Mouse (Mus musculus): Measurements from ENCODE around the gene Vegfd.

Gene Vegfd

DNA sequence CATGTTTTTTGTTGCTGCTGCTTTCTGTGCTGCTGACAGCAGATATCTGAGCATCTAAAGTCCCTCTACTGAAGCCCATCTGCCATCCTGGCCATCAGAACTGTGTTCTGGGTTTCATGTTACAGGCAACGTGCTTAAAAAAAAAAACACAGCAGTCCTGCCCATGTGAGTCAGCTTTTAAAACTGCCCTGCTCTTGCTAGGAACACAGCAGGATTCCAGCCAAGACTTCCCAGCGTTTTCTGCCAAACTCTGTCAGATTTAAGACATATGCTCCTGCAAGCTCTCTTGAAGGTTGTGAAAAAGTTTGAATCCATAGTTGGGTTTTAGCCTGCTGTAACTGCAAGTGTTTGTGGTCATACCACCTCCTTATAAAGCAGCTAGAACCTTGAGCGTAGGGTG, at the start of gene Vegfd:
Gene Vegfd (plus strand): TSS at position 298 of the 400 bp plus-strand sequence.
- DNase-seq (ENCODE audit: low spot score in 2 of 2), result peak; percentile 56 to 64

DNA sequence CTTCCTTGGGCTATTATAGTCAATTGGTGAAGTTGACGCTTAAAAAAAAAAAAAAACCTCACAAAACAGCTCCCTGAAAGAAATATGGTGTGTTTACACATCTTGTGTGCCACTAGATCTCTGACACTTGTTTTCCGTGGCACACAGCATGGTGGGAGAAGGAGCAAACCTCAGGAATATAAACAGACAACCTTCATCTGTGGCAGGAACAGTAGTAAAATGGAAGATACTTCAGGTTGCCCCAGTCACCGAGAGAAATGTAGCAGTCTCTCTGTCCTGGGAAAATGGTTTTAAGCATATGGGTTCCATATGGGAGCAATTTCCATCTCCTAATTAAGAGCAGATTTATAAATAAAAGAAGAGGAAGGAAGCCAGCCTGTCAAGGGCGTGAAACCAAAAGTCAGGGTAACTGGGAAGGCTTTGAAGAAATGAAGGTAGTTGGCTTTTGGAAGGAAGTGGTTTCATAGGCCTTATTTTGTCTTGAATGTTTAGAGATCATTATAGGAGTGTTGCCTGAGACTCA, 49.7 kb upstream of the Vegfd start:
- DNase-seq (ENCODE audit: low spot score in 2 of 2), result no peak

DNA sequence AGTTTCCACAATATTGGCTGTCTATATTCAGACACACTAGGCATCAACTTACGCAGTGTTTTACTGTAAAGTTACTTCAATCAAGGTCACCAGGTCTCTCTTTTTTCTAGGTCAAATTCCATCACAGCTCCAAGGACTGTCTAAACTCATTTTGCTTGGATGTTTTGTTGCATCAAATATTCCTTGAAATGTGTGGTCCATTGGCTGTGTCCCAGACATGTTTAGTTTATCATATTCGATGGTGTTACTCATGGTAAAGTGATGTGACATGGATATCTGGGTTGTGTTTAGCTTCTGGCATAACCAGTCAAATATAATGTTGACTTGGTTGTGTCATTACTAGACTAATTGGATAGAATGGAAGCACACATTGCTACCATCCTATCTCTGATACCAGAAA, 42.8 kb upstream of the Vegfd start:
- no peak for DNase-seq (ENCODE audit: low spot score in 2 of 2)

DNA sequence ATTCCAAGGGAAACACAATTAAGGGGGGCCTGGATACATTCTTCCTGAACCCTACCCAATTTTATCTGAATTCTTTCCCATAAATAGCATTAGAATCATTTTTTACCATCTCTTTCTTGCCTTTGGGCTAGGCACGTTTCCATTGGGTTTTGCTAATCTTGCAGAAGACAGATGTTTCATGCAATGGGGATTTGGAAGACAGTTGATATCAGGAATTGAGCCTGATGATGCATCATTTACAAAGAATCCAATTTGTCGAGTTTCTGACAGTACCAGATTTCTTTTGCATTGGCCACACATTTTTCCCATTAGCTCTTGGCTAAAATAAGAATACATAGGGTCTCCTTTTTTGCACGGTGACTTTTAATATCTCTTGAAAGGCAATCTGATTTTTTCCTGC, 42.4 kb upstream of the Vegfd start:
- DNase-seq (ENCODE audit: low spot score in 2 of 2), result no peak

DNA sequence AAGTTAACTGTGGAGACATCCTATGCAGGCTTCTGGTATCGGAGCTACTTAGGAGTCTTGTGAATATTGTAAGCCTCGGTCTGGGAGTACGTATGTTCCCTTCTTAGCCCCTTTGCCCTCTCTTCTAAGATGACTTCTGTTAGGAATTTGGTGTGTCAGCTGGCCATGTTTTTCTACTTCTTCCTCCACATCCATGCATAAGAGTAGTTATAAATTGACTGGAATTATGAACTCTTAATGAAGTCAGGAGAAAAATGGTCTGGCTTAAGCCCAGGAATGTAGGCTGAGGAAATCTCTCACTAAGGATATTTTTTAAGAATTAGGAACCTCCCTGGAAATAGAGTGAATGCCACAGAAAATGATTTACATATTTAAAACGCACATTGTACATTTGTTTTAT, 34.6 kb upstream of the Vegfd start:
- no peak for DNase-seq (ENCODE audit: low spot score in 2 of 2)

DNA sequence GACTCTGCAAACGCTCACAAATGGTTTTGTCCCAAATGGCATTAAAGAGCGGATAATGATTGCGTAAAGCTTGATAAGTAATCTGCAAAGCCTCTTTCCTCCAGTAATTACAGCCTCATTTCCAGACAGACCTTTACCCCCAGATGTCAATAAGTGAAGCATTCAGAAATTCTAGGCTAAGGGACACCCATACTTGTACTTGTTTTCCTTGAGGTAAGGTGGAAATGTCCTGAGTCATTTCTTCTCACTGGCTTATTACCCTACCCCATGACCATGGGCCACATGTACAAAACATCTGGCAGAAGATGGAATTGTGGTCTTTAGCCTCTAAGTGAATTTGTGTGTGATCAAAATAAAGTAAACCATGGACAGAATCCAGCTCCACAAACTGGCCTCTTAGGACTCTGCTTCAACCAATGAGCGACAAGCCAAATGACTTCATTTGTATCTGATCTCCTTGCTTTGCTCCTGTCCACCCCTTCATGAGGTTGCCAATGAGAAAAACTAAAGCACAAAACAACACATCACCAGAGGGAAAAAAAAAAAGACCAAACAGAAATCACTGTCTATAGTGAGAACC, 27.7 kb upstream of the Vegfd start:
- no peak for DNase-seq (ENCODE audit: low spot score in 2 of 2)

DNA sequence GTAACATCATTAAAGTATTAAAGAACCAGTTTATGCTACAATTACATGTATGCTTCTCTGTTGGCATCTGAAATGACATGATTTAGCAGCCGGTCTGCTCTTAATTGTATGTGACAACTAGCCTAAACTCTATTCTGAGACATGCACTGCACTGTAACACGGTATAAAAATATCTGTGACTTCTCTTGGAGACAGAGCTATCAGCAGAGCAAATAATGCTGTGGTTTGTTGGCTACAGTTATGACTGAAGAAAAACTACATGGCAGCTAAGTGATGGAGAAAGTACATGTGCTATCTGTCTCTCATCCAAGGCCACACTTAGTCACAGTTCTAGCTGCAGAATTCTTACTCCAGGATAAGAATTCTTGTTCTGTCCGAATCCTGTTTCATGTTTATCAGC, 24.2 kb upstream of the Vegfd start:
- no peak for DNase-seq (ENCODE audit: low spot score in 2 of 2)

DNA sequence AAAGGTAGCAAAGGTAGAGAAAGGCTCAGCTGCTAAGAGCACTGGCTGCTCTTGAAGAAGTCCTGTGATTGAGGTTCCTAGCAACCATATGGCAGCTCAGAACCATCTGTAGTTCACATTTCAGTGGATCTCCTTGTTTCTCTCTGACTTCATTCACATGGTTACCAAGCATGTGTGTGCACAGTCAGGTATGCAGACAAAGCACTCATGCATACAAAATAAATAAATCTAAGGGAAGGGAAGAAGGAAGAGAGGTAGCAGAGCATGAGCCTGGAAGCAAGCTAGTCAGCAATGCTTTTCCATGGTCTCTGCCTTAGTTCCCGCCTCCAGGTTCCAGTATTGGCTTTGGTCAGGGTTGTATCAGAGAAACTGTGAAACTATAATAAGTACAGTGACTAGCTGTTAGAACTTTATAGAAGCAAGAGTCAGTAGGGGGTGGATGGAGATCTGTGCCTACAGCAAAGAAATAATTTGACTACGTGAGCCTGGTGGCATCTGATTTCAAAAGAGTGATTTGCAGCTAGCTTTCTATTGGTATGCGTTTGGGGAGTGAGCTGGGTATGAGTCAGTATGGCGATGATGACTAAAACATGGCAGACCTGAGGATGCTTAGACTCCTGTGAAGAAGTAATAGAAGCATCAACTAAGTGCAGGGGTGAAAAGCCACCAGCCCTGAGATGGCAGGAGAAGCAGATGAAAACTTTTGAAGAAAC, 7.9 kb upstream of the Vegfd start:
- no peak for DNase-seq (ENCODE audit: low spot score in 2 of 2)

DNA sequence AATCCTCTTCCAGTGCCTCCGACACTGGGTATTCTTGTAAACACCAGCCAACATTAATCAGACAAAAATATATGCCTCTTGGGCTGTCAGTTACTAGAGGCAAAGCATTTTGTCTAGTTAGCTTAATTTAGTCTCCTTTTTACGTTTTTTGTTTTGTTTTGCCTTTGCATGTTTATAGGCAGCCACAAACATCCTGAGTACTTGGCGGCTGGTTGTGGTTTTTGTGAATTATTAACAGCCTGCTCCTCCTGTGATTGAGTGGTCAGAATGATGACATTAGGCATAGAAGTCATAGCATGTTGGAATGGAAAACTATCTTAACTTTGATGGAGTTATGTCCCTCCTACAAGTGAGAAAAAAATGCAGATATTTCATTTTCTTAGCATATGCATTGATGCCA, 2.6 kb upstream of the Vegfd start:
- no peak for DNase-seq (ENCODE audit: low spot score in 2 of 2)

DNA sequence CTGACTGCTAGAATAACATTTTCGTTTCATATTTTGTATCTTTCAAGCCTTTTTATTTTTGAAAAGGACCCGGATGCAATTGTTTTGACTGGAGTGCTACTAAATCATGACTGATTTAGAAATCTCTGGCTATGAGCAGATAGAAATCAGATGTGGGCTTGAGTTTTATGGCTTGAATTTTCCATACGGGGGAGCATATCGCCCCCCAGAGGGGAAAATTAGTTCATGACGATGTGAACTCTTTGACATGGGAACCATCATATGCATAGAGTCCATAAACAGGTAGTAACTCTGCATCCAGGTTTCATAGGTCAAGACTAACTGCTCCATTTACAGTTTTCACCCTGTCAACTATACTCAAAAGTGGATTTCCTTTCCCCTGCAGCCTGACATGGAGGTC, 1.4 kb downstream of the Vegfd start:
- DNase-seq (ENCODE audit: low spot score in 2 of 2), result no peak

DNA sequence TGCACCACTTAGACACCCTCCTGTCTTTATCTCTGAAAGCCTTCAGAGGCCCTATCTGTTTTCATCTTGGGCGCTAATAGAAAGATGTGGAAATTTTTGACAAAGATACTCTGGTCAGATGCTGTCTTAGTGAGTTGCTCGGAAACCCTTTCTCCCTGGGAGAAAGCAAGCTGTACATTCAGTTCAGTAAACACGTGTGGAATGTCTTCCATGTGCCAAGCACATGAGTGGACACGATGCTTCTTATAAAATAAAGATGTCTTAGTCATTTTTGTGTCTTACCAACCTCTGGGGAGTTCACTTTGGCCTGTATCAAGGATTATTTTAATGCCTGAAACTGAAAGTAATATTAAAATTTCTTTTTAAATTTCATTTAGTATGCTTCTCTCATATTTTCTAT, 6.5 kb downstream of the Vegfd start:
- DNase-seq (ENCODE audit: low spot score in 2 of 2), result peak; percentile 3 to 10

DNA sequence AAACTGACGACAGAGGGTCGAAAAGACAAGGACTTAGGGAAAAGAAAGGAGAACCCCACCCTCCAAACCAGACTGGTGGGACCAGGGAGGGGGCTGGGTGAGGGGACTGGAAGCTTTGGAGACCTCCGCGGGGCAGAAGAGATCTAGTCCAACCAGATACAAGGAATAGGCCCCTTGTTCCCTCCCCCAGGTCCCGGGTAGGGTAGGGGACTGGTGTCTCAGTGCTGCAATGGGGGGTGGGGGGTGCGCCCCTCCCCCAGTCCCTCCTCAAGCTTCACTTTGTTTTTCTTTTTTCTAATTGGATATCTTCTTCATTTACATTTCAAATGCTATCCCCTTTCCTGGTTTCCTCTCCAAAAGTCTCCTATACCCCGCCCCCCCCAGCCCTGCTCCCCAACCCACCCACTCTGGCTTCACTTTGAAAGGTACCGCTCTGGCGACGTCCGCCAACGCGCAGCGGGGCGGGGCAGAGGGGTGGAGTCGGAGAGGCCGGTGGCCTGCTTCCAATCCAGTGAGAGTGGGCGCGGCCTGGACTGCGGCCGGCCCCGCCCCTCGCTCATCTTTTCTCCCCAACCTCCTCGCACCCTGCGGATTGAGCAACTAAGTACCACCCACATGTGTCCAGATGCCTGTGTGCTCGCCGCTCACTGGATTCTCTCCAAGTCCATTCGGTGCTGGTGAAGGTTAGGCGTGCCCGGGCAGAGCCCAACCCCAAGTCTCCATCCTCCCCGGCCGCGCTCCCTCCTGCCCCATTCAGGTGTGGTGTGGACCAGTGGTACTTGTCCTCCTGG, 8.6 kb downstream of the Vegfd start:
- peak; percentile 63 to 73 for DNase-seq (ENCODE audit: low spot score in 2 of 2)

DNA sequence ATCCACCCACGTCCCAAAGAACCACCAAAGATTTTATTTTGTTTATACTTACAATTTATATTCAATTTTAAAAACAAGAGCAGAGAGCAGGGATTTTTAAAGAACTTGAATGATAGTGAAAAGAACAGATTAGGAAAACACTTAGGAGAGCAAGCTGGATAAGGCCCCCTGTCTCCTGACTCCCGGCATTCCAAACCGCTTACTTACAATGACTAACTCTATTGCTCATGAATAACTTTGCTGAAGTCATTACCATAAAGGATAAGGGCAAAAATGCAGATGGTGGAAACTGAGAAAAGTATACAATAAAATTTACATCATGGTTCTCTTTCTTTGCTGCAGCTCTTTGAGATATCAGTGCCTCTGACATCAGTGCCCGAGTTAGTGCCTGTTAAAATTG, 20.9 kb downstream of the Vegfd start:
- no peak for DNase-seq (ENCODE audit: low spot score in 2 of 2)

DNA sequence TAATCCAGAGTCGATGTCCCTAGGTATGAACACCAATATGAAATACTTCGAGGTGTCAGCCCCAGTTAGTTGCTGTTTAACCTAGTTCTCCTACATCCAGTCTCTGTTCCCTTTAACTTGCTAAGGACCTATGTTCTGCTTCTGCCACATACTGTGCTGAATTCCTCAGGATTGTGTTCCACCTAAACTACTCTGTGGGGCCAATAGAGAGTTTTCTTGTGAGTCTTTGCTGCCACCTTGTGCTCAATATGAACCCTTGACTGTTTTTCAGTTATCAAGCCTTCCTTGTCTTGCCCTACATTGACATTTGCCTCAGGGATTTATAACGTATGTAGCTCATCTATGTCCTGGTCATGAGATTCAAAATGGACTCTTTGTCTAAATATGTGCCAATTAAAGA, 25.3 kb downstream of the Vegfd start:
- DNase-seq (ENCODE audit: low spot score in 2 of 2), result peak in 1 of 2 experiments; percentile 10

DNA sequence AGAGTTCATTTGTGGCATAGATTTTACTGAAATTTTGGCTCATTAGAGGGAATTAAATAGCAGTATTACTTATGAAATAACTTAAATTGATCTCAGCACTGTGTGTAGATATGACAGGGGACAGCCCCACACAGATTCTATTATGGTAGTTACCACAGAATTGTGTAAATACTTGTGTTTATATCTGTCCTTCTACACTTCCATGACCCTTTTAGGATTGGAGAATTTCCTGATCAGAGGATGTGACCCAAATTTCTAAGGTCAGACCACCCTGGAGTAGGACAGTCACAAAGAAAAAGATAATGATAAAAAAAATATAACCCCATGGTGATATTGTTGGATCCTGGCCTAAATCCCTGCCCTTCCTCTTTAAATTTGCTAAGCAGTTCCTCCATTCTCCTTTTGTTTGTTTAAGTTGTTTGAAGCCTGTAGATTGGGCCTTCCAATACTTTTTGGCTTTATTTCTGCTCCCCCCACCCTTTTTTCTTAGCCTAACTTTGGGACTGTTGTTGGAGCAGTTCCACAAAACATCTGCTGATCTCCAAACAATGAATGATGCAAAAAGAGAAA, 32.0 kb downstream of the Vegfd start:
- no peak for DNase-seq (ENCODE audit: low spot score in 2 of 2)

DNA sequence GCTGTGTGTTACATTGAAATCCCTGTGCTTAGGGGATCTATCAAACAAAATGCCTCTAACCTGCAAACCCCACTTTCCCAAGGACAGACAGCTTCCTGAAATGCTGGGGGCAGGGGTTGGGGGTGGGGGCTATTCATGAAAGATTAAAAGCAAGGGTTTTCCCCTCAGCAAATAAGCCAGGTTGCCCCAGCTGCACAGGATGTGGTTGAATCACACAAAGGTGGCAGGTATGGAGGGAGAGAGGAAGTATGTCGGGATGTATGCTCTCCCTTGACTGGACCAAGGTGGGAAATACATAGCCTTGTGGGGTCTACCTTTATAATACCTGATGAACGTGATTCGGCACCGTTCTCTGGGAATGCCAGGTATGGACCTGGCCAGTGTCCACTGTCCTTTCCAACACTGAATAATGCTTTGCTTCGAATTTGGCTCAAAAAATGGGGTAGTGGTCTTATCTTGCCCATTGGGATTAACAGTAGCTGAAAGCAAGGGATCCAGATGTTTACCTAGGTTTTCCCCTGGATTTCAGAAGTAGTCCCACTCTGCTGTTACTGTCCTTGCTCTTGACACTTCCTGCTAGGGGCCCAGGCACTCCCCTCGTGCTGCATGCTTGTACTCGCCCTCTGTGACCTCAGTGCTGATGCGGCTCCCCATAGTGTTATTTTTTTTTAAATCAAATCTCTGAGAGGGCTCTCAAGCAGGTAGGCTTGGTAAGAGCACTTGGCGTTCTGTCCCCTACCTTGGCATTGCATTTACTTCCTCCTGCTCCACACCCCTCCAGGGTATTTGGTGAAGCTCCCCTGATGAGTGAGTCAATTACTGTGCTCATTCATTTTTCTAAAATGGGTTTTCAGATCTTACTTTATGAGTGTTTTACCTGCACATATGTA, 33.2 kb downstream of the Vegfd start:
- no peak for DNase-seq (ENCODE audit: low spot score in 2 of 2)

DNA sequence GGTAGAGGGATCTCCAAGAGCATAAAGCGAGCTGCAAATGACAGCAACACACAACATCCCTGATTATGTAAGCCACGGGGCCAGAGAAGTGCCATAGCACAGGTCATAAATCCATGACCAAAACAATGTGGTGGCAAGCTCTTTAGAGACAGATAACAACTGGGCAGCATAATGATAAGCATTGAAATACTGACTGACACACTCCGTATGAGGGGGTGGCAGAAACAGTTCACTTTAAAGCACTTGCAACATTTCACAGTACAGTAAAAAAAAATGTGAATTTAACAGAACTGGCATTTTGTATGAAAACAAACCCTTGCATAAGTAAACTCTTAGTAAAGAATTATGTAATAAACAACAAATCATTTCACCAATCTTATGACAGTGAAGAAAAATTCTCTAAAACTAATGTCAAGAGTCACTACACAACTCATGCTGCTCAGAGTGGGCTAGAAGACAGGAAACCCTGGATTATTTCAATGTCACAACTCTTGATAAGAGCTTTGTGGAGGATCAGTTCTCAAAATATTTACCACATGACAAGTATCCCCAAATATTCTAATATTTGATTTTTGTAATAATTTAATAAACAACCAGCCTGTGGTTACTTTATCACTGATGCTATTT, 35.2 kb downstream of the Vegfd start:
- DNase-seq (ENCODE audit: low spot score in 2 of 2), result no peak

DNA sequence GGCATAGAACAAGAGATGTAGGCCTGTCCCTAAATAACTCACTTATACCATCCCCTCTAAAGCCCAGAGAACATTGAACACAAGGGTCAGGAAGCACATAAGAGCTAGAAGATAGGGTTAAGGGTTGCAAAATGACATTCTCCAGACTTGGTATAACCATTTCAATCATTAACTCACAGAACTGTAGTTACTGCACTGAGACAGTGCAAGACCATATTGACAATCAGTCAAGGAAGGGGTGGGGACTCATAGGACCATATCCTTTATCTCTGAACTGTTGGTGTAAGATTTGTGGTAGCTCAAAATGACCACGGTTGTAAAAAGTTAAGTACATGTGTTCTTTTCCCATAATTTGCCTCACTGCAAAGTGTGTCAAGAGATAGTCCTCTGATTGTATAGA, 37.4 kb downstream of the Vegfd start:
- DNase-seq (ENCODE audit: low spot score in 2 of 2), result no peak

DNA sequence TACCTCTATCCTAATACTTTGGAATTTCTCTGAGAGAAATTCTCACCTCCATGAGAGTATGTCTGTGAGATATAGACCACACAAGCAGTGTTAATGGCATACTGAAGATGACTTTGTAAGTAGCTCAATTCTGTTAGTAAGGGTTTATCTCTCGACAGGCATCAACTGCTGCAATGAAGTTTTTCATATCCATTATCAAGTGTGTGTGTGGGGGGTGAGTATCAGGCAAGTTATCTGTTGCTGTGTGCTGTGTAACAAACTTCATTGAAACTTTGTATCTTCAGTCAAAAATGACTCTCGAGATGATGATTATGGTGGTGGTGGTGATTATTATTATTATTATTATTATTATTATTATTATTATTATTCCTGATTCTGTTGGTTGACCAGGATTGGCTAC, 43.6 kb downstream of the Vegfd start:
- no peak for DNase-seq (ENCODE audit: low spot score in 2 of 2)

DNA sequence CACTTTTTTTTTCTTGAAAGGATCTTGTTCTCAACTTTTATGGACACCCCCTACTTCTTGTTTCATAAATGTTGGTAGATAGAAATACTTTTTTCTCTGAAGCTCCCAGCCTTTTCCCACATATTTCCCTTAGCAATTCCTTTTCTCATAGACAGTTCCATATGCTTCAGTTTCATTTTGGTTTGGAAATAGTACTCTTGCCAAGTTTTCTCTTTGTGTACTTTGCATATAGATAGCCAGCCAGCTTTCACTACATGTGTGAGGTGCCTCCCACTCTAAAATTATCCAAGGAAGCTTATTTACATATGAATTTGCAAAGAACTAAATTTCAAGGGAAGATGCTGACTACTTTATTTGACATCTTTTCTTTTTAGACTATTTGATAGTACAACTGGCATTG, 44.8 kb downstream of the Vegfd start:
- DNase-seq (ENCODE audit: low spot score in 2 of 2), result no peak

DNA sequence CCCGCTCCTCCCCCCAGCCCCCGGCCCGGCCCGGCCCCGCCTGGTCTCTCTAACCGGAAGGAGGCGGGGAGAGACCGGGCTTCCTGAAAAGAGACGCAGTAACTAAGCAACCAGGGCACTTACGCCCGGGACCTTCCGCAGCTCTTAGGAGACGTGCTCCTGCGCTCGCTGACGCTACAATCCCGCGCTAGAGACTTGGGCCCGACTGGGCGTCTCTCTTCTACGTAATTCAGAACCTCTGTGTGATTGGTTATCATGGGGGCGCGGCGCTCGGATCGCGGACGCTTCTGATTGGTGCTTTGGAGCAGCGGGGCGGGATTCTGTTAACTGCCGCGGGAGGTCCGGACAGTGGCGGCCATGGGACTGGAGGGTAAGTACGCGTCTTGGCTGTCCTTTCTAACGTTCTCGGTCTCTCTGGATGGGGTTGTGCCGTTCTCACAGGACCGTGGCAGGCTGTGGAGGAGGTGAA, 46.3 kb downstream of the Vegfd start, which contains the start of gene Piga:
Gene Piga (plus strand): TSS at position 317 of the 469 bp plus-strand sequence.
- peak; percentile 96 to 97 for DNase-seq (ENCODE audit: low spot score in 2 of 2)
